Mouse (Mus musculus) small intestine, adult 2 months (tissue): ENCODE data around the gene Fbxl8.

ENCODE experiments used
- CTCF ChIP-seq: fragments of 200-500 bp; IDR thresholded peaks from 2 replicates; pipeline ENCODE4 v1.5.1; 2012; ENCODE audit warnings: low read depth, mild to moderate bottlenecking, control low read depth, inconsistent platforms, low read length, moderate library complexity, mixed read lengths; ENCODE audit not compliant: insufficient replicate concordance, insufficient read length; ENCODE audit errors: extremely low read depth
- POLR2A ChIP-seq: fragments of 200-500 bp; IDR thresholded peaks from 2 replicates; pipeline ENCODE4 v1.6.1; 2012; ENCODE audit warnings: low read depth, mild to moderate bottlenecking, control low read depth, inconsistent platforms, low read length, moderate library complexity

- TF ChIP-seq CTCF: no peak
- TF ChIP-seq POLR2A: no peak
Observed at GRCm38 (mm10) chr8:105269075-105269458, 4.6 kb downstream of the Fbxl8 start.
